Mouse (Mus musculus) intestine, embryonic 16.5 days (tissue): ENCODE results near the gene Mgll. TPM values are rescaled to one million over a fixed set of nuclear protein-coding genes. Genes with fewer than 3 reads are reported as not detected.
A peak's percentile ranks its signal among the peaks of the same experiment; 100 is the strongest.

ENCODE experiments used
- ATAC-seq: fragments of 200-750 bp; cut with Nextera tagmentation; 2 replicates; pipeline ENCODE4 v1.8.0; 2017; ENCODE audit warnings: moderate TSS enrichment, moderate library complexity
- H3K27ac ChIP-seq: fragments of 300-500 bp; sonication (generic); 2 replicates; pipeline ENCODE4 v1.5.1; 2014; ENCODE audit warnings: mild to moderate bottlenecking, low read length
- H3K27me3 ChIP-seq: fragments of 300-500 bp; sonication (generic); replicated peaks from 2 replicates; pipeline ENCODE4 v1.6.1; 2014; ENCODE audit warnings: low read length, control low read depth, mixed read lengths; ENCODE audit not compliant: control insufficient read depth, insufficient read depth
- H3K36me3 ChIP-seq: fragments of 300-500 bp; sonication (generic); 2 replicates; pipeline ENCODE4 v1.6.1; 2014; ENCODE audit warnings: low read length, control low read depth; ENCODE audit not compliant: control insufficient read depth, insufficient read depth
- H3K4me1 ChIP-seq: fragments of 300-500 bp; sonication (generic); 2 replicates; pipeline ENCODE4 v1.6.1; 2014; ENCODE audit warnings: low read length, control low read depth, mixed read lengths; ENCODE audit not compliant: control insufficient read depth, insufficient read depth
- H3K4me2 ChIP-seq: fragments of 300-500 bp; sonication (generic); 2 replicates; pipeline ENCODE4 v1.6.1; 2014; ENCODE audit warnings: low read depth, low read length, control low read depth
- H3K4me3 ChIP-seq: fragments of 300-500 bp; sonication (generic); 2 replicates; pipeline ENCODE4 v1.5.1; 2014; ENCODE audit warnings: mild to moderate bottlenecking, low read length
- H3K9ac ChIP-seq: fragments of 300-500 bp; sonication (generic); 2 replicates; pipeline ENCODE4 v1.6.1; 2014; ENCODE audit warnings: low read depth, low read length
- H3K9me3 ChIP-seq: fragments of 300-500 bp; sonication (generic); 2 replicates; pipeline ENCODE4 v1.6.1; 2016; ENCODE audit warnings: low read length, control low read depth; ENCODE audit not compliant: control insufficient read depth
- WGBS: fragments of 180-500 bp; shearing (Covaris S2); extraction: QIAGEN DNeasy Blood & Tissue Kit; methylation state at CpG from one replicate; pipeline ENCODE4 v1.1.7; 2014; 5-methylcytosine and 5-hydroxymethylcytosine counted together
- polyA plus RNA-seq: library from polyadenylated mRNA; unstranded; fragments of >200 nt; fragmentation: Nextera tagmentation; extraction: Ambion mirVana; gene quantifications from 2 replicates; pipeline ENCODE4 v1.2.1, GENCODE M21; 2015

The Mgll gene
- polyA plus RNA-seq, 1 experiment from 2014 or later, result 82.8 TPM

DNA sequence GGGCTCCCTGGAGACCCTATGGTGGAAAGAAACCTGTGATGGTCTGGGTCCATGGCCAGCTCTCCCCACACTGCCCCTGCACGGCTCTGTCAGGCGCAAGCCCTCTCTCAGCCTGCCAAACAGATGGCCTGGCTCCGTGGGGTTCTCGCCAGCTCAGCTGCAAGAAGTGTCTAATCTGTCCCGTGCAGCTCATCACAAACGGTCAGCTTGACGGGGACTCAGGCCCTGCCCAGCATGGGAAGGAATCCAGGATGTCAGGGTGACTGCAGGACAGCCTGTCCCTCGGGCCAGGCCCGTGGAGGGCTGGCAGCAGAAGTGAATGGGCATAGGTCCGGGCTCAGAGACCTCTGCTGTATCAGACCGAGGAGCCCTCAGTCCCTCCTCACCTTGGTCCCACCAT lies 97.7 kb downstream of the Mgll start:
- no peaks in the 10 kb centered on the region for H3K9me3 ChIP-seq
- 70% methylated on average over 11 of the region's 11 CpGs for WGBS
- peaks cover 14% of the 10 kb centered on the region for H3K4me1 ChIP-seq
- H3K27ac ChIP-seq, result no peak overlapping the region
- H3K36me3 ChIP-seq, result no peaks in the 10 kb centered on the region
- no peaks in the 10 kb centered on the region for H3K27me3 ChIP-seq
- H3K4me2 ChIP-seq, result no peak overlapping the region
- no peak for ATAC-seq
- H3K9ac ChIP-seq, result no peak overlapping the region
- no peak overlapping the region for H3K4me3 ChIP-seq

DNA sequence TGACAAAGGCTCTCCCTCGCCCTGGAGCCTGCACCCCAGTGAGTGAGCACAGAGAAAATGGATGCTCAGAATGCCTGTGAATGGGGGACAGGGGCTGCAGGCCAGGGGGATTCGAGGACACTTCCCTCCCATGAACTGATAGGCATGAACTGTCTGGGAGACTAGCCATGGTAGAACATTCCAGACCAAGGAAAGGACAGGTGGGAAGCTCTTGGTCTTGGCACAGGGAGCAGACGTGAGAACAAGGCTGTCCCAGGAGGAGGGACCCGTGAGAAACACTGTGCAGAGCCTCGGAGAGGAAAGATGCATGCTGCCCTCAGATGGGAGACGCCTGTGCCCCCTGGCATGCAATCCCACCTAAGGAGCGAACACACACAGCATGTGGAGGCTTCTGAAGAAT lies 100.0 kb downstream of the Mgll start:
- Histone ChIP-seq H3K27ac (no peak overlapping the region), H3K36me3 (no peaks in the 10 kb centered on the region), H3K4me3 (no peak overlapping the region), H3K9ac (no peak overlapping the region), H3K9me3 (no peaks in the 10 kb centered on the region), H3K4me1 (peaks cover 17% of the 10 kb centered on the region), H3K27me3 (no peaks in the 10 kb centered on the region), H3K4me2 (no peak overlapping the region)
- no peak for ATAC-seq
- 72% methylated on average over 7 of the region's 7 CpGs for WGBS

DNA sequence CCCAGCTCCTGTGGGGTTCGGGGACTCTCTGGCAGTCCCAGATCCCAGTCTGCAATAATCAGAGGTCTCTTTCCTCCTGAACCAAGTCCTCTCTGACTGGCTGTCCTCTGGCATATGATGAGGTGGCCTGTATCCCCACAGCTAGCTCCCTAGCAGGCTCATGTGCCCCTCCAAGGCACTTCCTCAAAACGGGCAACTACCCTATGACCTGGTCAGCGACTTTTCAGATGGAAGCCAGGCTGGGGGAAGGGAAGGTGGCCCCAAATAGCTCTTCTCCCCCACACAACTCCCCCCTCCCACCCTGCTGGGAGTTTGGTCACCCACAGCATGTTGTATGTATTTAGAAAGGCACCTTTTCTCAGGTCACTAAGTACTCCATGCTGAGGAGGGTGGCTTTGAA lies 101.9 kb downstream of the Mgll start:
- Histone ChIP-seq H3K36me3 (no peaks in the 10 kb centered on the region), H3K4me1 (peaks cover 10% of the 10 kb centered on the region), H3K27me3 (no peaks in the 10 kb centered on the region), H3K9me3 (no peaks in the 10 kb centered on the region), H3K27ac (no peak overlapping the region), H3K4me2 (no peak overlapping the region), H3K9ac (no peak overlapping the region), H3K4me3 (no peak overlapping the region)
- WGBS, result 67% methylated on average over 3 of the region's 3 CpGs
- ATAC-seq, result no peak

DNA sequence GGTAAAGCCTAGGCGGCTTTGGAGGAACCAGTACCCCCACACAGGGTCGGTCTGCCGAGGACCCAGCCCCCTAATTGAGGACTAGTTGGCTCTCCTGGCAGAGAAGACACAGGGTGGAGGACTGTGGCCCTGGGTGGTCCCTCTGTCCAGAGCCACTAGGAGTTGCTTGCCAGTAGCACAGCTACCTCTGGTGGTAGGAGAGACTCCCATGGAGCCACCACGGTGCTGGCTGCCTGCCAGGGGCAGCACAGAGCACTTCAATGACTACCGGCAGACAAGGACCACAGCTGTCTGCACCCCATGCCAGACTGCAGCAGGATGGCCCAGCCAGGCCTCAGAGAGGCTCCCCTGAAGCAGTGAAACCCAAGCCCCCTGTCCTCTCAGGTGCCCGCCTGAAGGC lies 102.3 kb downstream of the Mgll start:
- Histone ChIP-seq H3K27me3 (no peaks in the 10 kb centered on the region), H3K9ac (no peak overlapping the region), H3K4me3 (no peak overlapping the region), H3K27ac (no peak overlapping the region), H3K4me2 (no peak overlapping the region), H3K4me1 (peaks cover 8% of the 10 kb centered on the region), H3K9me3 (no peaks in the 10 kb centered on the region), H3K36me3 (no peaks in the 10 kb centered on the region)
- ATAC-seq, result peak; percentile 63
- 31% methylated on average over 6 of the region's 6 CpGs for WGBS

GRCm38 (mm10) chr6:88826965-88827364 lies 102.8 kb downstream of the Mgll start:
- ATAC-seq, result no peak
- no peaks in the 10 kb centered on the region for H3K36me3 ChIP-seq
- H3K4me1 ChIP-seq, result peaks cover 8% of the 10 kb centered on the region
- no peaks in the 10 kb centered on the region for H3K27me3 ChIP-seq
- no peak overlapping the region for H3K9ac ChIP-seq
- H3K9me3 ChIP-seq, result no peaks in the 10 kb centered on the region
- 0 out of 2 replicates have a peak overlapping the region, but pooled peaks have one; percentile 5 for H3K27ac ChIP-seq
- WGBS, result 69% methylated on average over 3 of the region's 3 CpGs
- H3K4me2 ChIP-seq, result no peak overlapping the region
- H3K4me3 ChIP-seq, result no peak overlapping the region

DNA sequence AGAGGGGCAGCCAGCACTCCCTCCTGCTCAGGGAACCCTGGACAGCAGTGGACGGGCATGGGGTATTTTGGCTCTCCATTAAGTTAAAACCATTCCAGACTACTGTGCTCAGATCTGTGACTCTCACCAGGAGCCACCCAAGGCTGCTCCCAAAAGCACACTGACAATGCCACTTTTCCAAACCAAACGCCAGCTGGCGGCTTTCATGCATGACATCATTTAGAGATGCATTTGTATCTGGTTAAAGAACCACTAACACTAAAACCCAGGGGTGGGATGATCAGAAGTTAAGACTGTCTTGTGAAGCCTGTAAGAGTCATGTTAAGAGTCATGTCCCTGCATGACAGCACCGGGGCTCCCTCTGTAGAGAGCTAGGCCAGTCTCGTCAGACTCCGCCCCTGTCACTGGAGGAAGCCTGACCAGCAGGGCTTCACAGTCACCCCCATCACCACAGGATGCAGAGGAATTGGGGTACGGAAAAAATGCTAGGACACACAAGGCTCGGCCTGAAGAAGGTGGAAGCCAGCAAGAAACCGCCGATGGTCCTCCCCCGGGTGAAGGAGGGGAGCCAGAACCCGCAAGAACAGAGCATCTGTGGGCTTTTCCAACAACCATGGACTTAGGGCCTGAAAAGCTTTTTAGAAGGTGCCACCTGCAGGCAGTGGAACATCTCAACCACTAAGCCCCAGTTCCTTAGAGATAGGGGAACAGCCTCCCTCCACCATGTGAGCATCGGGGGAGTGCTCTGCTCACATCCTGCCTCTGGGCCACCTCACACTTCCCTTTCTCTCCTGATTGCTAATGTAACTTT lies 103.4 kb downstream of the Mgll start:
- Histone ChIP-seq H3K36me3 (no peaks in the 10 kb centered on the region), H3K4me2 (no peak overlapping the region), H3K9me3 (no peaks in the 10 kb centered on the region), H3K27ac (0 out of 2 replicates have a peak overlapping the region, but pooled peaks have one; percentile 5), H3K27me3 (no peaks in the 10 kb centered on the region), H3K4me1 (peaks cover 8% of the 10 kb centered on the region), H3K9ac (no peak overlapping the region), H3K4me3 (no peak overlapping the region)
- 62% methylated on average over 13 of the region's 13 CpGs for WGBS
- no peak for ATAC-seq

- H3K9me3 ChIP-seq, result no peaks in the 10 kb centered on the region
- no peak overlapping the region for H3K9ac ChIP-seq
- no peak overlapping the region for H3K4me2 ChIP-seq
- no peak for ATAC-seq
- no peaks in the 10 kb centered on the region for H3K27me3 ChIP-seq
- no peak overlapping the region for H3K27ac ChIP-seq
- peaks cover 8% of the 10 kb centered on the region for H3K4me1 ChIP-seq
- H3K36me3 ChIP-seq, result no peaks in the 10 kb centered on the region
- WGBS, result 71% methylated on average over 15 of the region's 15 CpGs
- H3K4me3 ChIP-seq, result no peak overlapping the region
Observed at GRCm38 (mm10) chr6:88828206-88829009, 104.2 kb downstream of the Mgll start.

DNA sequence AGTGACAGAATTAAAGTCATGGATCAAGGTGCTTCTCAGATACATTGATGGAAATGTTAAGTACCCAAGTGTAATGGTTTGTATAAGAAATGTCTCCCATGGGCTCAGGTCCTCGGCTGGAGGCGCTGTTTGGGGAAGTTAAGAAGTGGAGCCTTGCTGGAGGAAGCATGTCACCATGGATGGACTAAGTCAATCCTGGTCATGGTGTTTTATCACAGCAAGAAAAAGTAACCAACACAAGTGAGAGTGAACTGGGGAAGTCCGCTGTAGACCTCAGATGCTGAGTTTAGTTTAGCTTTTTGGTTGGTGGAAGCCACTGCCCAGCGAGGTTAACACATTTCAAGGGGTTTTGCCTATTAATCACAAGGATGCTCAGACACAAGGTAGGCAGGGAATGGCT lies 105.4 kb downstream of the Mgll start:
- Histone ChIP-seq H3K9ac (no peak overlapping the region), H3K9me3 (no peaks in the 10 kb centered on the region), H3K4me3 (no peak overlapping the region), H3K27ac (no peak overlapping the region), H3K27me3 (no peaks in the 10 kb centered on the region), H3K4me2 (no peak overlapping the region), H3K36me3 (no peaks in the 10 kb centered on the region), H3K4me1 (peaks cover 8% of the 10 kb centered on the region)
- no peak for ATAC-seq
- WGBS, result 80% methylated on average over 4 of the region's 4 CpGs

GRCm38 (mm10) chr6:88830112-88830702 lies 106.0 kb downstream of the Mgll start:
- no peak overlapping the region for H3K4me2 ChIP-seq
- no peak for ATAC-seq
- H3K9ac ChIP-seq, result no peak overlapping the region
- WGBS, result 92% methylated on average over 6 of the region's 6 CpGs
- no peaks in the 10 kb centered on the region for H3K36me3 ChIP-seq
- H3K4me3 ChIP-seq, result no peak overlapping the region
- no peaks in the 10 kb centered on the region for H3K27me3 ChIP-seq
- no peak overlapping the region for H3K27ac ChIP-seq
- H3K4me1 ChIP-seq, result peaks cover 8% of the 10 kb centered on the region
- no peaks in the 10 kb centered on the region for H3K9me3 ChIP-seq
